Comparison of ENCODE assay signal across 17 mouse cellular contexts in genomic region chr13:30185549-30185948, GRCm38 (mm10). TPM values are rescaled to one million over a fixed set of nuclear protein-coding genes. Genes with fewer than 3 reads are reported as not detected.
A peak's percentile ranks its signal among the peaks of the same experiment; 100 is the strongest.
DNase-seq lines count a peak whose midpoint lies in the region; ATAC-seq lines count a peak whose summit lies in the region.
"Had no signal": no experiment of that assay in that cellular context is flagged by ENCODE, and none has a peak within 500 bp of the region (broad histone marks: within the 10 kb centered on the region; RNA-seq: fewer than 3 reads in every experiment).

No protein-coding gene starts in this region.

- peak overlapping the region; percentile 50 for H3K27ac ChIP-seq in limb, embryonic 12.5 days
- H3K27ac ChIP-seq in limb, embryonic 10.5 days = no peak overlapping the region
- 0 out of 2 replicates have a peak overlapping the region, but pooled peaks have one; percentile 22 for H3K27ac ChIP-seq in embryonic facial prominence, embryonic 15.5 days (replicated peaks)
- H3K27ac ChIP-seq in neural tube, embryonic 14.5 days (ENCODE audit: low read depth, low read length) = no peak overlapping the region
- H3K27ac ChIP-seq: forebrain, embryonic 13.5 days; liver, embryonic 12.5 days had no signal

- no peaks in the 10 kb centered on the region for H3K27me3 ChIP-seq in limb, embryonic 12.5 days
- no peaks in the 10 kb centered on the region for H3K27me3 ChIP-seq in limb, embryonic 10.5 days (ENCODE audit: low read depth, poor library complexity, severe bottlenecking)
- no peaks in the 10 kb centered on the region for H3K27me3 ChIP-seq in embryonic facial prominence, embryonic 15.5 days
- no peaks in the 10 kb centered on the region for H3K27me3 ChIP-seq in neural tube, embryonic 14.5 days (ENCODE audit: control insufficient read depth, insufficient read depth, low read length)
- H3K27me3 ChIP-seq: forebrain, embryonic 13.5 days; liver, embryonic 12.5 days had no signal

- no peaks in the 10 kb centered on the region for H3K9me3 ChIP-seq in limb, embryonic 12.5 days
- H3K9me3 ChIP-seq in limb, embryonic 10.5 days (replicated peaks) = no peaks in the 10 kb centered on the region
- H3K9me3 ChIP-seq in embryonic facial prominence, embryonic 15.5 days (replicated peaks) = no peaks in the 10 kb centered on the region
- H3K9me3 ChIP-seq in neural tube, embryonic 14.5 days (ENCODE audit: control insufficient read depth, low read length) = no peaks in the 10 kb centered on the region
- H3K9me3 ChIP-seq: forebrain, embryonic 13.5 days; G1E; liver, embryonic 12.5 days had no signal

- DNase-seq in embryo, embryonic 10.5 days (ENCODE audit: low spot score) = peak; percentile 19
- DNase-seq in embryo, embryonic 9.5 days (ENCODE audit: extremely low spot score) = no peak
- DNase-seq in limb, embryonic 10.5 days (ENCODE audit: low spot score) = no peak
- no peak for DNase-seq in cerebellum, adult 8-10 months
- DNase-seq: cerebellum, postnatal 36 days; gastrocnemius, postnatal 25 days; left cerebral cortex, postnatal 4 days; lung, embryonic 14.5 days; thymus, postnatal 36 days had no signal

- WGBS in limb, embryonic 12.5 days = 49% methylated on average over 6 of the region's 6 CpGs
- 66% methylated on average over 6 of the region's 6 CpGs for WGBS in limb, embryonic 10.5 days
- 51% methylated on average over 6 of the region's 6 CpGs for WGBS in embryonic facial prominence, embryonic 15.5 days
- 15% methylated on average over 6 of the region's 6 CpGs for WGBS in neural tube, embryonic 14.5 days

- no peak for ATAC-seq in limb, embryonic 12.5 days (ENCODE audit: insufficient number of reproducible peaks, insufficient read depth, low FRiP score, low TSS enrichment, low read depth)
- no peak for ATAC-seq in embryonic facial prominence, embryonic 15.5 days (ENCODE audit: insufficient number of reproducible peaks, low FRiP score, low TSS enrichment, low read depth)
- ATAC-seq in neural tube, embryonic 14.5 days (ENCODE audit: low read depth) = peak; percentile 79
- ATAC-seq in inflammation-experienced regulatory T-cells, adult 6 months = no peak
- ATAC-seq: CD4-positive, CD25-positive, alpha-beta regulatory T cell, adult 4 months; liver, embryonic 12.5 days had no signal

- H3K9ac ChIP-seq in limb, embryonic 12.5 days (replicated peaks) = no peak overlapping the region
- no peak overlapping the region for H3K9ac ChIP-seq in embryonic facial prominence, embryonic 15.5 days
- H3K9ac ChIP-seq in neural tube, embryonic 14.5 days (replicated peaks; ENCODE audit: low read depth, low read length) = no peak overlapping the region
- H3K9ac ChIP-seq: forebrain, embryonic 13.5 days; liver, embryonic 12.5 days; lung, embryonic 14.5 days had no signal

- no peak overlapping the region for H3K4me2 ChIP-seq in limb, embryonic 12.5 days
- H3K4me2 ChIP-seq in embryonic facial prominence, embryonic 15.5 days (replicated peaks) = no peak overlapping the region
- H3K4me2 ChIP-seq in neural tube, embryonic 14.5 days (ENCODE audit: low read depth, low read length) = no peak overlapping the region
- H3K4me2 ChIP-seq: forebrain, embryonic 13.5 days; liver, embryonic 12.5 days; lung, embryonic 14.5 days had no signal

- no peak overlapping the region for H3K4me3 ChIP-seq in limb, embryonic 12.5 days (replicated peaks)
- no peak overlapping the region for H3K4me3 ChIP-seq in limb, embryonic 10.5 days
- no peak overlapping the region for H3K4me3 ChIP-seq in embryonic facial prominence, embryonic 15.5 days (replicated peaks)
- no peak overlapping the region for H3K4me3 ChIP-seq in neural tube, embryonic 14.5 days (ENCODE audit: low read depth, low read length)
- H3K4me3 ChIP-seq: forebrain, embryonic 13.5 days; liver, embryonic 12.5 days had no signal

- H3K36me3 ChIP-seq in limb, embryonic 12.5 days = no peaks in the 10 kb centered on the region
- no peaks in the 10 kb centered on the region for H3K36me3 ChIP-seq in limb, embryonic 10.5 days
- no peaks in the 10 kb centered on the region for H3K36me3 ChIP-seq in embryonic facial prominence, embryonic 15.5 days
- H3K36me3 ChIP-seq in neural tube, embryonic 14.5 days (ENCODE audit: control insufficient read depth, insufficient read depth, low read length) = no peaks in the 10 kb centered on the region
- H3K36me3 ChIP-seq: G1E; liver, embryonic 12.5 days had no signal

- H3K4me1 ChIP-seq in limb, embryonic 12.5 days (replicated peaks) = peaks cover 19% of the 10 kb centered on the region
- H3K4me1 ChIP-seq in limb, embryonic 10.5 days = peaks cover 14% of the 10 kb centered on the region
- peaks cover 11% of the 10 kb centered on the region; the same call in 1 of the 2 replicates for H3K4me1 ChIP-seq in embryonic facial prominence, embryonic 15.5 days
- H3K4me1 ChIP-seq in neural tube, embryonic 14.5 days (ENCODE audit: control insufficient read depth, insufficient read depth, low read length) = no peaks in the 10 kb centered on the region
- H3K4me1 ChIP-seq: liver, embryonic 12.5 days had no signal

RNA-seq across cellular contexts. Expression of gene Mboat1, which starts 49.3 kb away (rescaled TPM):
- 6.8 and 7.4 TPM in 2 replicates for polyA plus RNA-seq in limb, embryonic 12.5 days (2016; fragmentation: Nextera tagmentation; extraction: Ambion mirVana)
- 3.7 and 4.3 TPM in 2 replicates for polyA plus RNA-seq in limb, embryonic 10.5 days (2016; fragmentation: Nextera tagmentation; extraction: Ambion mirVana)
- polyA plus RNA-seq in embryonic facial prominence, embryonic 15.5 days (2015; fragmentation: Nextera tagmentation; extraction: Ambion mirVana) = 19.3 and 20.3 TPM in 2 replicates
- 1.4 and 2.3 TPM in 2 replicates for polyA plus RNA-seq in neural tube, embryonic 14.5 days (2014; fragmentation: Nextera tagmentation; extraction: Ambion mirVana)
- polyA plus RNA-seq in inflammation-experienced regulatory T-cells, adult 6 months (2017; shearing (Covaris generic)) = 10 to 100 TPM; 15.5 to 17.2 (median 16.0) TPM
- polyA plus RNA-seq: G1E had no signal

Comparison
In these comparisons a context has a peak if more than half of its experiments do, and no peak if none do; other contexts are left out.
1. H3K27ac ChIP-seq: peak in limb, embryonic 12.5 days (single experiment) and embryonic facial prominence, embryonic 15.5 days (single experiment); none in limb, embryonic 10.5 days (single experiment) and neural tube, embryonic 14.5 days (single experiment).